Mouse (Mus musculus): ENCODE measurements around the gene Gjc1. TPM values are rescaled to one million over a fixed set of nuclear protein-coding genes. Genes with fewer than 3 reads are reported as not detected.

Gjc1 gene
- total RNA-seq, 2 experiments from 2014 or later: 24.4 to 27.6 TPM

DNA sequence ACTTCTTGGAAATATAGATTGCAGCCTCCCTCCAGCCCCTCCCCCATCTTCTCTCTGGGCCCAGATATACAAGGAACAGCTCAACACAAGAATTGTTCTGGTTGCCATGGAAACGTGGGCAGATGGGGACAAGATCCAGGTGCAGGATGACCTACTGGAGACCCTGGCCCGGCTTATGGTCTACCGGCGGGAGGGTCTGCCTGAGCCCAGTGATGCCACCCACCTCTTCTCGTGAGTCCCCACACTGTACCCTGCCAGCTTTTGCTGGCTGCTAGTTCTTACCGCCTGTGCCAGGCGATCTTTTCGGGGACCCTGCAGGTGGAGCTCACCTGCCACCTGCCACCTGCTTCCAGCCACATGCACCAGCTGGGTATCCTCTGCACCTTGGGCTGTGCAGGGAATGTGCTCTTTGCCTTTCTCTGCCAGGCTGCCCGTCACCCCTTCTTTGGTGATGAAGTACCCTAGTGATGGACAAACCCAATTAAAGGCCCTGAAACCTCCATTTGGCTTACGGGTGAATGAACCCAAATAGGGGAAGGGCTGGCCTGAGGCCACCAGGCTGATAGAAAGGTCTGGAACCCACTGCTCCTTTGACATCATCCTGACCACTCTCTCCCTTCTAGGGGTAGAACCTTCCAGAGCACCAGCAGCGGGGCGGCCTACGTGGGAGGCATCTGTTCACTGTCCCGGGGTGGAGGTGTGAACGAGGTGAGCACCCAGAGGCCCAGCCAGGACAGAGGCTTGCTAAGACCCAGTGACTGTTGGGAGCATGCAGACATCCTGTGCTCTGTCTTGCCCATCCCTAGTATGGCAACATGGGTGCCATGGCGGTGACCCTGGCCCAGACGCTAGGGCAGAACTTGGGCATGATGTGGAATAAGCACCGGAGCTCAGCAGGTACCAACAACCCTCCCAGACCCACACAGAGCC, 46.5 kb downstream of the Gjc1 start:
- DNase-seq: no peak

DNA sequence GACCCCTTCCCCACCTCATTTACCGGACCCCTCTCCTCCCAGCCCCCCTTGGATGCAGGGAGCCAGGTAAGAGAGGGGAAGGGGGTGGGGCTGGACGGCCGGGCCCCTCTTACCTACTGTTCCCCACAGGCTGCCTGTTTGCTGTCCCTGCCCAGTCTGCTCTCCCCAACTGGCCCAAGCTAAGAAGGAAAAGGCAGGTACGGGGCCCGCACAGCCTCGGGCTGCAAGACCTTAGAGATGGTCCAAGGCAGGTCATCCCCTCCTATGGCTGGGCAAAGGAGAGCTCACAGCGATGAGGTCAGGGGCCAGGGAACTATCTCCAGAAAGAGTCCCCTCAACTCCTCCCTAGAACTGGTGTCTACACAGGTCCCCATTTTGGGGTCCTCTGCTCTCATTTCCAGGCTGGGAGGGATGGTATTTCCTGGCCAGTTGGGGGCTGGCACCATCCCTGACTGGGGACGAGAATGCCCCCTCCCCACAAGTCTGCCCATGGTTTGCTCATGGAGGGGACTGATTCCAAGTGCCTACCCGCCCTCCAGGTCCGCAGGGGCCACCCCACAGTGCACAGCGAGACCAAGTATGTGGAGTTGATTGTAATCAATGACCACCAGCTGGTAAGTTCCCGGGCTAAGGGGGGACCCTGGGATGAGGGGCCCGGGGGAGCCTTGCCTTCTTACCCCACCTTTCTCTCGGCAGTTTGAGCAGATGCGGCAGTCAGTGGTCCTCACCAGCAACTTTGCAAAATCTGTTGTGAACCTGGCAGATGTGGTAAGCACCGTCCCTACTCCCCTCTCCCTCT, 47.4 kb downstream of the Gjc1 start:
- DNase-seq: no peak

DNA sequence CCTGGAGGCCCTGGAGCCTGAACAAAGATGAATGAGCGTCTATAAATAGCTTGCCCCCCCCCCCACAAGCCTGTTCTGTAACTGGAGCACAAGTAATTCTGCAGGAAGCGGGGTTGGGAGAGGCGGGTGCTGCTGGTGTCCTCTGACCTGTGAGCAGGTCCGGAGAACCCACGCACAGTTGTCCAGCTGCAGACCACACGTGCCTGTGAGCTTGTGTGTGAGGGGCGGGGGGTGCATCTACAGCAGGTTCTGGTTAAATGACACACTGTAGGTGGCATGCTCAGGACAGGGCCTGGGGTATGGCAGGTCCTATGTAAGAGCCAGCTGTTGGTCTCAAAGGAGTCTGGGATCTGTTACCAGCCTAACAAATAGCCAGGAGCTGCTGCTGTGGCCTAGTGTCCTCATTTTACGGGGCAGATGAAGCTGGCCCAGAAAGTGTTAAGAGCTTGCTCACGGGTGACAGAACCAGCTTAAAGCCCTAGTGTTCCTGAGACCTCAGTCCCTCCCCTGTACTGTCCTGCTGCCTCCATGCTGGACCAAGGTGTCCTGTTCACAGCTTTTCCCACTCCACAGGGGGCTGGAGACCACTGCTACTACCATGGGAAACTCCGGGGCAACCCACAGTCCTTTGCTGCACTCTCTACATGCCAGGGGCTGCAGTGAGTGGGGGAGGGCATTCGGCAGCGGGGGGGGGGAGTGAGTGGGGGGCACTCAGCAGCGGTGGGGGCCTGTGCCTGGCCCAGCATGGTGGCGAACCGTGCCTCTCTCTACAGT, 48.7 kb downstream of the Gjc1 start:
- no peak for DNase-seq

DNA sequence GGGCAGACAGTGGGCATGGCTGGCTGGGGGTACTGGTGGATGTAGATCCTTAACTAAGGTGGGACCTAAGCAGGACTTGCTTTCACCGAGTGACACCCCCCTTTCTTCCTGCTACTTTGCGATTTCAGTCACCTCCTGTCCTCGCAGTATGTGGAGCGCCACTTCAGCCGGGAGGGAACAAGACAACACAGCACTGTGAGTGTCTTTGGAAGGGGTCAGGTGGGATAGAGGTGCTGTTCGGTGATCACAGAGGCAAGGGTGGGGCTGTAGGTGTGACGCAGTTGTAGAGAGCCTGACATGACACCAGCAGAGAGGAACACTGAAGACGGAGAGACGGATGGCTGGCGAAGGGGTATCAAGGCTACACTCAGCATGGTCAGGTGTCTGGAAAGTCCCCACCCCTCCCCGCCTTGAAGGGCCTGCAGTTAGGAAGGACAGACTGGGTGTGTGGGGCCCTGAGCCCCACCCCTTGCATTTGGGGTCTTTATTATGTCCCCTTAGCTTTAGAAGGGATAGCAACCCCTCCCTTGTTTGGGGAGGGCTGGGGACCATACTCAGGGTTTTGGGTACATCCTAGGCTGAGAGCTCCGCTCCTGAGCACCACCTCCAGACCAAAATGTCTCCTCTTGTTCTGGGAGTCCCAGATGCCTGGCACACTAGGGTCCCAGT, 49.4 kb downstream of the Gjc1 start:
- DNase-seq: peak; percentile 0

DNA sequence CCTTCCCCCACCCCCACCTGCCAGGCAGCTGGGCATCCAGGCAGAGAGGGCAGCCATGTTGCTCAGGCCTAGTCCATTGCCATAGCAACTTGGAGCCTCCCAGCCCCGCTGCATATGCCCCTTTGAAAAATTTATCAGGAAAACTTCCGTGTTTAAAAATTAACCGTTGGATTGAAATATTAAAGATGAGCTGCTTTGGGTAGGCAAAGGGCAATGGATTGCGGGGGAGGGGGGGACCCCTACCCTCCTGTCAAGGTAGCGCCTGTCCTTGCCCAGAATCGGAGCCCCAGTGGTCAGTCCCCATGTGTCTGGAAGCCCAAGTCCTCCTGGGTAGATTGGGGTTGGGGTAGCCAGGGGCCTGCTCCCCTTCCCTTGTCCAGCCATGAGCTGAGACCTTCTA, 50.4 kb downstream of the Gjc1 start:
- DNase-seq: no peak

DNA sequence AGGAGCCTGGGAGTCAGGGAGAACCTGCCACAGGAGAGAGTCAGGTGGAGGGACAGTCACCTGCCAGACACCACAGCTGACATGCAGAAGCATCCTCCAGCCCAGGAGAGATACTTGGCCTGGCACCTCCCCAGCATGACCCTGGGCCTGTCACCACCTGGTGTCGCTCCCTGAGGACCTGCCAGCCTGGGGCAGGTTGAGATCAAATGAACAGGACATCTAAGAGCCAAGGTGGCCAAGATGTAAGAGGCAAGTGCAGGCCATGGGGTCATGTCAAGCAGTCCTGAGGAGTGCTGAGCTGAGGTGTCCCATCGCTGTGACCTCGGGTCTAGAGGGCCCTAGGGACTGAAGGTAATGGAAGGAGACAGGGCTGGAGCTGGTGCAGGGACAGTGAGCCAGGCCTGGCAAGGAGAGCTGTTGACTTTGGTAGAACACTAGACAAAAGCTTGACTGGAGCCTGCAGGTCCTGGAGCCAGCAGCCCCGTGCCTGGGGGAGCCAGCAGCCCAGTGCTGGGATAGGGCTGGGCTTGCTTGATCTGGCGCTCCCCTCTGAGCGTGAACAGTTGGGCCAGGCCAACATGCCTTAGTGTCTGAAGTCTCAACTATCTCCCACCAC, 52.3 kb downstream of the Gjc1 start:
- DNase-seq: peak; percentile 33

DNA sequence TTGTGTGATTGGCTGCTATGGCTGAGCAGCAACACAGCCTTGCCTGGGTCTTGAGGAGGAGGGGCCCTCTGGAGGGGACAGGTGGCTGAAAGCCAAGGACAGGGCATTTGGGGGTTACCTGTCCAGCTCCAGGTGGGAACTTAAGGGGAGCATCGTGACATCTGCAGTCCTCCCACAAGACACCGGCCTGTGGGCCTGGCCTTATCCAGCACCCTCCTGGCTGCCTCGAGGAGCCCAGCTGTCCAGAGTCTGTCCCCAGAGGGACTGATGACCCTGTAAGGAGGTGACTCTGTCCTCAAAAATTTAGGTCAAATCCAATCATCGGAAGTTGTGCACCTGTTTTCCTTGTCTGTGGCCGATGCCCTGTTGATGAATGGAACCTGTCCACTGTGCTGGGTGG, 54.1 kb downstream of the Gjc1 start:
- DNase-seq: no peak

DNA sequence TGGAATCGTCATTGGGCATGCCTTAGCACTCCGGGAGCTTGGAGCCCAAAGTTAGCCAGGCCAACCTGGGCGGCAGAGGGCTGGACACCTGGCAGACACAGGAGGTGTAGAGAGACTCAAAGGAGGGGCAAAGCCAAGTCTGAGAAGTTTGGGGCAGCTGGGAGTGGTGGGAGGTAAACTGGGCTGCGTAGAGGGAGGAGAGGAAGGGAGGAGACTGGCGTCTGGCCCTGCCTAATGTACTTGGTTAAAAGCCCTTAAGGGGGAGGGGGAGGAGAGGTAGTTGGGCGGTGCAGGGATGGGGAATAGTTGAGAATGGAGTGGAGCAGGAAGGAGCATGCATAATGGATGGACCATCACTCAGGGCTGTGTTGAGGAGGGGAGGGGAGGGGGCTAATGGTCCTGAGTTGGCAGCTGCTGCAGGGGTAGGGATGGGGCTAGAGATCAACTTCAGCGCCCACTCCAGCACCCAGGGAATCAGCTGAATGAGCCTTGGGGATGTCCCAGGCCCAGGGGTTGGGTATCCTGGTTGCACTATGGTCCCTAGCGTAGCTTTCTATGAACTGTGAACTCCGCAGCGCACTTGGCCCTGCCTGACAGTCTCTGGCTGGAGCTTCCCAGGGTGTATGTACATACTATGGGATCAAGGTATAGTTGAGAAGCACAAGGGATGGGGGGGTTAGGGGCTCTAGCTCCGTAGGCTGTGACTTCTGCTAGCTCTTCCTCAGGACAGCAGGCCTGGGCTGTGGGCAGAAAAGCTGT, 56.3 kb downstream of the Gjc1 start:
- DNase-seq: no peak

DNA sequence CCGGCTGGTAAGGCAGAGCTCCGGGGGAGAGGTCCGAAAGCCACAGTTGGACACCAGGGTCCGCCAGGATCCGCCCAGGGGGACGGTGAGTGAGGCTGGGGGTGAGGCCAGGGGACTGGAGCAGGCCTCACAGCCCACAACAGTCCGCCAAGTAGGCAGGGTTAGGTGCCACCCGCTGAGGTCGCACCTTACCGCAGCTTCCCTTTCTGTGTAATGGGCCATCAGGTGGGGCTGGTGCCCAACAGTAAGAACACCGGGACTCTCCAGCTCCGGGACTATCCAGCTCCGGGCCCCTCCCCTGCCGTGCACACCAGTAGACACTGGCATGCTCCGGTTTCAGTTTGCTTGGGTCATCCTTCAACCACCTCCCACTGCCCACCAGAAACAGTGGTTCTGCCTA, 57.3 kb downstream of the Gjc1 start:
- DNase-seq: no peak

DNA sequence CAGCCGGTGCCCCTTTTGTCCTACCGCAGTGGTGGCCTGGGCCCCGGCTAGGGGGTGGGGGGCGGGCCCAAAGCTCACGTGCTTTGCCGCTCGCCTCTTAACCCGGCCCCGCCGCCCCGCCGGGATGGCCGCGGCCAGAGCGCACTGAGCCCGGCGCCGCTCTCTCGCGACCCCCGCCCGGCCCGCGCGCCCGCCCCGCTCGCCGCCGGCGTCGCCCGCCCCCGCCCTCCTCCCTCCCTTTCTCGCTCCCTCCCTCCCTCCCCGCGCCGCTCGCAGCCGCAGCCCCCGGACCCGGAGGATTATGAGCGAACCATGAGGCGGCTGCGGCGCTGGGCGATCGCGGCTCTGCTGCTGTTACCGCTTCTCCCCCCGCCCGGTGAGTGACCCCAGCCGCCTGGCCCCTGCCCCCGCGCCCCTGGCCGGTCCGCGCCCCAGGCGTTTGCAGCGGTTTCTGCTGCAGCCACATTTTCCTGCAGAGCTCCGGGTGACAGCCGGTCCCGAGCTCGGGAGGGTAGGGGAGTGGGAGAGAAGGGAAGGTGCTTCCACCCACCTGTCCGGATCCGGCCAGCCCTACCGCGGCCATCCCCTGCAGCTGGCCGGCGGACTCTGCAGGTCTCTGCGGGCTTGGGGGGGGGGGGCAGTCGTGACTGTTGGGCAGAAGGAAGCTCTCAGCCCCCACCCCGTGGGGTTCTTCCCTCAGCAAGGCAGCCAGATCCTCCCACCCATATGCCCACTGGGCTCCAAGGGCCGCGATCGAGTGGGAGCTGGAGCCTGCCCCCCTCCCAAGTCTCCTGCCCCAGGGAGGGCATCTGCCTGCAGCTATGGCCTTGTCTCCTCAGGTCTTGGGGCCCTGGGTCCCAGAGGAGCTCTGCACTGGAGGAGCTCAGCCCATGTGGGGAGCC, 57.9 kb downstream of the Gjc1 start, which contains the start of gene Adam11:
TSS of gene Adam11 (plus strand) at position 131 of the 902 bp plus-strand sequence.
- no peak for DNase-seq

DNA sequence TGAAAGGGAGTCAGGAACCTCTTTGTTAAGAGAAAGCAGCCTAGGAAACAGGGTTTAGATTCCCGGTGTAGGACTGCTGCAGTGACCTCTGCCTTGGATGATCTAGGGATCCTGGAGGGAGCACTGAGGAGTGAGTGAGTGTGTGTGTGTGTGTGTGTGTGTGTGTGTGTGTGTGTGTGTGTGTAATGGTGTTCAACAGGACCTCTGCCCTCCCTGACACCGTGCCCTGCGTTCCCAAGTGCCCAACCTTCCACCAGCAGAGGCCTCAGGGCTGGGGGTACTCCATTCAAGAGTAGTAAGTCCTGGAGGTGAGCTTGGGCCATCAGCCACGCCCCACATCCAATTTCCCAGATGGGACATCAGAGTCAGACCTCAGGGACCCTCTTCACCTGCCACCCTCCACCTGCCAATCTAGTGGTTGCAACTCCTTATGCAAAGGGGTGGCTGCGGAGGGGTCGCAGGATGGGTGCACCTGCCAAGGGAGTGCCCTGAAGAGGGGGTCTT, 58.6 kb downstream of the Gjc1 start:
- no peak for DNase-seq

DNA sequence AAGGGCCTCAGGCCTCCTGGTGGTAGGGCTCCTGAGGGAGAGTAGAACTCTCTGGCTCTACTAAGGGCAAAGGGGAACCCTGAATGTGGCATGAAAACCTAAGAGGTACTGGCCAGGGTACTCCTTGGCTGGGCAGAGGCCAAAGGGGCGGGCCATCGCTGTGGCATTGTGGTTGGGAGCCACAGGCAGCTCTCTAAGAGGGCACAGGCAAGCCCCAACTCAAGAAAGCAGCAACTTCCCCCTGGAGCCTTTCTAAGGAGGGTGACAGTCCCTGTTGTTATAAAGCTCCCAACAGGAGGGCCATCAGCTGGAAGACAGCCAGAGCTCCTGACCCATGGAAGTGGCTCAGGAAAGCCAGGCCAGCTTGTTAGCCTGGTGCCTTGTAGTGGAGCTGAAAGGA, 60.5 kb downstream of the Gjc1 start:
- peak; percentile 59 for DNase-seq

DNA sequence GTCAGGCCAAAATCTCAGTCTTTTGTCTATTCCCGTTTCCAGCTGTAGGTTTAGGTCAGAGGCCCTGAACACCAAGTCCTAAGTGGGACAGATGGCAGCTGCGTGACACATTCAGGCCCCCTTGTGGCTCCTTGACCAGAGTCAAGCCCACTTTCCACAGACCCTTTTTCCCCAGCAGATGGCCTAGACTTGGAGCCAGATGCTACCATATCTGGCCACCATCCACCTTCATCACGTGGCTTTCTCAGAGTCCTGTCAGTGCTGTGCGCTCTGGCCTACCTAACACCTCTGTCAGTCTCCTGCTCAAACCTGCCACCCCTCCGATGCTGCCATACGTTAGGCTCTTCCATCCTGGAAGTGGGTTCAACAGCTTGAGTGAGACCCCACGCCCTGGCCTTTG, 64.1 kb downstream of the Gjc1 start:
- peak; percentile 1 for DNase-seq

DNA sequence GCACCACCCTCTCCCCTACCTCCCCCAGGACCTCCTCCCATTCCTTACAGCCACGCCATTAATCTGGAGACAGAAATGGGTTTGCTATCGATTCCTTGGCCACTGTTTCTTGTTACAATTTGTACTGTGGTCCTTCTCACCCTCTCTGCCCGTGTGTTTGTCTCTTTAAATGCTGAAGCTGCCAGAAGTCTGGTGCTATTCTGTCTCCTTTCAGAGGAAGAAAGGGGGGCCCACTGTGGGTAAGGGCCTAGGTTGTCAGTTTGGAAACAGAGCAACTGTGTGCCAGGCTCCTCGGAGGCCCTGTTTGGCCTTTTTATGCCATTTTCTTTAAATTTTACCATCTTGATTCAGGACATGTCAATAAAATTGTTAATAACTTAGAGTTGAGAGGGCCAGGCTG, 65.1 kb downstream of the Gjc1 start:
- peak; percentile 1 for DNase-seq

DNA sequence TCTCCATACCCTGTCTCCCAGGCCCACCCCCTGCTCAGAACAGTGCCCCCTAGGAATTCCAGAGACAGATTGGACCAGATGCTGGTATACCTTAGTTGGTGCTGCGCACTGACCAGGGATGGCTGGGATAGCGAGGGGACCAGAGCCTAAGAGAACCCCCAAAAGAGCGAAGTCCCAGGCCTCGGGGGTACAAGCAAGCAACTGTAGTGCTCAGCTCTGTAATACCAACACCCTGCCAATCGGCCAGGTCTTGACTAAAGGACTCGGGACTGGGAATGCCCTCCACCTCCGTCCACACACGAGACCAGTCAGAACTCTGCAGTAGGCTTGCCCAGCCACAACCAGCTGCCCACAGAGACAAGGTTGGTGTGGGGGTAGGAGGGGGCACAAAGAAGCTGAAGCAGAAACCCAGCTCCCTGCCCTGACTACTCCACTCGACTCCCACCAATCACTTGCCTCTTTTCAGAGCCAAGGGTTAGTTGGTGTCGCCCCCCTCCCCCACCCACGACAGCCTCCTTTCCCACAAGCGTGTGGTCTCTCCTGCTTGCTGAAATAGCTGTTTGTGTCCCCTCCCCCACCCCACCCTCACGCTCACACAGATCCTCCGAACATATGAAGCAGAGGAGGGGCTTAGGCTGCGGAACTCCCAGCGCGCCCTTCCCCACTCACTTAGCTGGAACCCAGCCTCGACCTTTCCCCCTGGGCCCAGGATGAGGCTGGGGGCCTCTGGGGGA, 65.7 kb downstream of the Gjc1 start:
- DNase-seq: peak; percentile 10

DNA sequence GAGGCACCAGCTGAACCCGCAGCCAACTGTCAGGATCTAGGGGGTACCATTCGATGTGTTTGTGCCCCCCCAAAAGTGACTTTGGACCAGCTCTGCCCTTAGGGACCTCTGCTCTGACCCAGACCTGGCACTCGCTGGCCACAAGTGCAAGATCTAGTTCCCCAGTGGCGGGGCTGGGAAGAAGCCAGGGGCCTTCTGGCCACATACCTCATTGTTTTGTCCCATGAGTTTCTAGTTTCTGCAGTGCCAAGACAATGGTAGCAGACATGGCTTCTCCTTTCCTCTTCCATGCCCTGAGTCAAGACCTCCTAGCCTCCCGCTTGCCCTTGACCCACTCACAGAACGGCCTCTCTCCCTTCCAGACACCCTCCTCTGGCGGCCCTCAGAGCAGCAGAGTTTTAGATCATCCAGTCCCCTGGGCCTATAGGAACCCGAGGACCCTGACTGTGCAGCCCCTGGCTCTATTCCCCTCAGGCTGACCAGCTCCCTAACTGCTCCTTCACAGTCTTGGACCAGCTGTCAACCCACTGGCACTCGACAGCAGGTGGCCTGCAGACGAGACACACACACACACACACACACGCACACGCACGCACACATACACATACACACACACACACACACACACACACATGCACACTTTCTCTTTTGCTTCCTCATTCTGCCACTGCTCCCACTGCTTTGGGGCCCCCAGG, 66.5 kb downstream of the Gjc1 start:
- peak; percentile 80 for DNase-seq

DNA sequence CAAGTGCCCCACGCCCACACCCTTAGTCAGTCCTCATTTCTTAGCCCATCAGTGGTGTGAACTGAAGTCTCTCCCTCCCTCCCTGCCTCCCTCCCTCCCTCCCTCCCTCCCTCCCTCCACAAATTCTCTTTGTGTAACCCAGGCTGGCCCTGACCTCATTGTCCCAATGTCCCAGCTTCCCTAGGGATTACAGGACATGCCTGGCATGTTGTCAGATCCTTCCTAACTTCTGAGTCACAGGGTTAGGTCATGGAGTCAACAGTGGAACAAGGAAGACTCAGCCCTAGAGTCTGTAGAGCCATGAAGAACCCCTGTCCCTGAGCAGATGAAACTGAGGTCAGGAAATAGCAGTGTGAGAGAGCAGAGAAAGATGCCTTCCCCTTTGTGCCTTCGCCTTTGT, 69.8 kb downstream of the Gjc1 start:
- DNase-seq: peak; percentile 75
